Mouse (Mus musculus) telencephalon, adult 2 months (tissue): Measurements from ENCODE around the gene Olfr1305.

Experiments
- DNase-seq: peaks from one replicate; pipeline ENCODE4 v3.0.0-alpha.2; 2011; ENCODE audit warnings: low read depth, low spot score

Olfr1305 gene

GRCm38 (mm10) chr2:111877049-111877448 is at the start of gene Olfr1305:
Olfr1305 (minus strand) TSS chr2:111877149.
- no peak for DNase-seq

GRCm38 (mm10) chr2:111916171-111916570 is 39.2 kb upstream of the Olfr1305 start, which contains the start of gene Olfr1306:
Olfr1306 (minus strand) TSS chr2:111916271.
- DNase-seq = no peak

- no peak for DNase-seq
Observed at GRCm38 (mm10) chr2:111820240-111820639, 56.7 kb downstream of the Olfr1305 start, which contains the start of gene Olfr1303. Olfr1303 (minus strand) TSS chr2:111820340.
